14 mouse cellular contexts compared by ENCODE assay signal in genomic region chr2:101923181-101923580, GRCm38 (mm10). TPM values are rescaled to one million over a fixed set of nuclear protein-coding genes. Genes with fewer than 3 reads are reported as not detected.
A peak's percentile ranks its signal among the peaks of the same experiment; 100 is the strongest.
DNase-seq lines count a peak whose midpoint lies in the region; ATAC-seq and TF ChIP-seq lines count a peak whose summit lies in the region.
"Had no signal": no experiment of that assay in that cellular context is flagged by ENCODE, and none has a peak within 500 bp of the region (broad histone marks: within the 10 kb centered on the region; RNA-seq: fewer than 3 reads in every experiment).

No protein-coding gene starts in this region.

- H3K4me1 ChIP-seq in intestine, postnatal 0 days (replicated peaks; ENCODE audit: control insufficient read depth, insufficient read depth, low read length): no peaks in the 10 kb centered on the region
- H3K4me1 ChIP-seq in liver, embryonic 16.5 days (ENCODE audit: control insufficient read depth, low read depth, low read length): no peaks in the 10 kb centered on the region; the same call in 1 of the 2 replicates
- no peaks in the 10 kb centered on the region for H3K4me1 ChIP-seq in stomach, embryonic 15.5 days
- H3K4me1 ChIP-seq in midbrain, postnatal 0 days (ENCODE audit: insufficient read depth, low read length): peaks cover 5% of the 10 kb centered on the region; the same call in 1 of the 2 replicates

- peak overlapping the region; percentile 33 for H3K4me2 ChIP-seq in intestine, postnatal 0 days (replicated peaks; ENCODE audit: low read depth)
- no peak overlapping the region for H3K4me2 ChIP-seq in liver, embryonic 16.5 days (ENCODE audit: low read depth, low read length)
- H3K4me2 ChIP-seq in stomach, embryonic 15.5 days: no peak overlapping the region; the same call in 1 of the 2 replicates
- H3K4me2 ChIP-seq in midbrain, postnatal 0 days (ENCODE audit: low read depth, low read length, poor library complexity, severe bottlenecking): no peak overlapping the region
- H3K4me2 ChIP-seq: heart, embryonic 12.5 days; neural tube, embryonic 15.5 days had no signal

- 38% methylated on average over 4 of the region's 4 CpGs for WGBS in intestine, postnatal 0 days
- 44% methylated on average over 4 of the region's 4 CpGs for WGBS in liver, embryonic 16.5 days (ENCODE audit: insufficient replicate concordance)
- 59% methylated on average over 4 of the region's 4 CpGs for WGBS in stomach, embryonic 15.5 days
- WGBS in midbrain, postnatal 0 days: 85% methylated on average over 4 of the region's 4 CpGs

- H3K9ac ChIP-seq in intestine, postnatal 0 days (ENCODE audit: low read depth, low read length): no peak overlapping the region
- no peak overlapping the region for H3K9ac ChIP-seq in liver, embryonic 16.5 days (ENCODE audit: low read depth, low read length)
- H3K9ac ChIP-seq in stomach, embryonic 15.5 days: no peak overlapping the region
- no peak overlapping the region for H3K9ac ChIP-seq in midbrain, postnatal 0 days (replicated peaks; ENCODE audit: low read length, poor library complexity, severe bottlenecking)
- H3K9ac ChIP-seq: heart, embryonic 12.5 days; neural tube, embryonic 15.5 days had no signal

- peak; percentile 81 for DNase-seq in kidney, postnatal 14 days
- DNase-seq in gastrocnemius, postnatal 10 days: no peak
- no peak for DNase-seq in midbrain, postnatal 0 days (ENCODE audit: low spot score)
- no peak for DNase-seq in c-Kit-positive CD71-positive TER-119-positive erythroid progenitor cells, embryonic 14.5 days (ENCODE audit: low spot score)
- DNase-seq: adrenal gland, postnatal 10 days; cerebellum, postnatal 36 days; gastrocnemius, adult 2 months; thymus, postnatal 14 days had no signal

- no peaks in the 10 kb centered on the region for H3K9me3 ChIP-seq in intestine, postnatal 0 days (ENCODE audit: control insufficient read depth)
- H3K9me3 ChIP-seq in liver, embryonic 16.5 days (replicated peaks; ENCODE audit: control insufficient read depth, low read length): no peaks in the 10 kb centered on the region
- H3K9me3 ChIP-seq in stomach, embryonic 15.5 days: no peaks in the 10 kb centered on the region
- H3K9me3 ChIP-seq in midbrain, postnatal 0 days (ENCODE audit: low read length): no peaks in the 10 kb centered on the region
- H3K9me3 ChIP-seq: heart, embryonic 12.5 days; neural tube, embryonic 15.5 days had no signal

- TF ChIP-seq CTCF in intestine, postnatal 0 days (IDR thresholded peaks at IDR 0.05; ENCODE audit: low read depth): no peak
- TF ChIP-seq CTCF in midbrain, postnatal 0 days (IDR thresholded peaks at IDR 0.05): no peak

- no peaks in the 10 kb centered on the region for H3K27me3 ChIP-seq in intestine, postnatal 0 days (replicated peaks; ENCODE audit: control insufficient read depth, insufficient read depth, low read length)
- H3K27me3 ChIP-seq in liver, embryonic 16.5 days (ENCODE audit: control insufficient read depth, insufficient read depth, low read depth, low read length): no peaks in the 10 kb centered on the region
- no peaks in the 10 kb centered on the region for H3K27me3 ChIP-seq in stomach, embryonic 15.5 days (replicated peaks)
- no peaks in the 10 kb centered on the region for H3K27me3 ChIP-seq in midbrain, postnatal 0 days (ENCODE audit: insufficient read depth, low read length)
- H3K27me3 ChIP-seq: heart, embryonic 12.5 days; neural tube, embryonic 15.5 days had no signal

- no peak overlapping the region for H3K4me3 ChIP-seq in intestine, postnatal 0 days (ENCODE audit: low read depth, low read length)
- no peak overlapping the region for H3K4me3 ChIP-seq in liver, embryonic 16.5 days (ENCODE audit: low read depth, low read length)
- no peak overlapping the region for H3K4me3 ChIP-seq in stomach, embryonic 15.5 days (replicated peaks)
- H3K4me3 ChIP-seq in midbrain, postnatal 0 days (ENCODE audit: low read depth, low read length): no peak overlapping the region
- H3K4me3 ChIP-seq: gastrocnemius, adult 2 months; heart, embryonic 12.5 days; neural tube, embryonic 15.5 days had no signal

- no peak for ATAC-seq in intestine, postnatal 0 days
- peak; percentile 83 for ATAC-seq in liver, embryonic 16.5 days (ENCODE audit: low read depth)
- peak; percentile 86 for ATAC-seq in stomach, embryonic 15.5 days (ENCODE audit: insufficient read depth, low FRiP score, low read depth)
- ATAC-seq in midbrain, postnatal 0 days (ENCODE audit: low FRiP score): no peak
- ATAC-seq: forebrain, embryonic 14.5 days had no signal

- H3K36me3 ChIP-seq in intestine, postnatal 0 days (ENCODE audit: control insufficient read depth, insufficient read depth): no peaks in the 10 kb centered on the region
- no peaks in the 10 kb centered on the region for H3K36me3 ChIP-seq in liver, embryonic 16.5 days (ENCODE audit: control insufficient read depth, insufficient read depth)
- no peaks in the 10 kb centered on the region for H3K36me3 ChIP-seq in stomach, embryonic 15.5 days
- no peaks in the 10 kb centered on the region for H3K36me3 ChIP-seq in midbrain, postnatal 0 days (ENCODE audit: insufficient read depth, low read length)
- H3K36me3 ChIP-seq: heart, embryonic 12.5 days; neural tube, embryonic 15.5 days had no signal

- no peak overlapping the region for H3K27ac ChIP-seq in intestine, postnatal 0 days (ENCODE audit: low read depth, low read length)
- H3K27ac ChIP-seq in liver, embryonic 16.5 days (ENCODE audit: low read length): 0 out of 2 replicates have a peak overlapping the region, but pooled peaks have one; percentile 35
- no peak overlapping the region; the same call in 1 of the 2 replicates for H3K27ac ChIP-seq in stomach, embryonic 15.5 days
- no peak overlapping the region for H3K27ac ChIP-seq in midbrain, postnatal 0 days (ENCODE audit: low read depth, low read length)
- H3K27ac ChIP-seq: gastrocnemius, adult 2 months; neural tube, embryonic 15.5 days had no signal

RNA-seq across cellular contexts. Expression of gene Commd9, which starts 37.1 kb away (rescaled TPM):
- polyA plus RNA-seq in intestine, postnatal 0 days (2015; fragmentation: Nextera tagmentation; extraction: Ambion mirVana): 81.6 and 83.3 TPM in 2 replicates
- polyA plus RNA-seq in liver, embryonic 16.5 days (2015; fragmentation: Nextera tagmentation; extraction: Ambion mirVana): 19.9 and 21.7 TPM in 2 replicates
- 54.1 and 58.1 TPM in 2 replicates for polyA plus RNA-seq in stomach, embryonic 15.5 days (2015; fragmentation: Nextera tagmentation; extraction: Ambion mirVana)
- total RNA-seq in gastrocnemius, postnatal 10 days (2021): 10 to 100 TPM; 34.5 to 36.4 TPM
- 154 and 257 TPM in 2 replicates for total RNA-seq in midbrain, postnatal 0 days (2014; rRNA removed)
- polyA plus RNA-seq in midbrain, postnatal 0 days (2015; fragmentation: Nextera tagmentation; extraction: Ambion mirVana): 101 and 108 TPM in 2 replicates

RNA-seq across cellular contexts. Expression of gene Prr5l, which starts 40.4 kb away (rescaled TPM):
- polyA plus RNA-seq in intestine, postnatal 0 days (2015; fragmentation: Nextera tagmentation; extraction: Ambion mirVana): 36.4 and 41.8 TPM in 2 replicates
- polyA plus RNA-seq in liver, embryonic 16.5 days (2015; fragmentation: Nextera tagmentation; extraction: Ambion mirVana): 5.2 and 5.4 TPM in 2 replicates
- 9.5 and 9.8 TPM in 2 replicates for polyA plus RNA-seq in stomach, embryonic 15.5 days (2015; fragmentation: Nextera tagmentation; extraction: Ambion mirVana)
- total RNA-seq in gastrocnemius, postnatal 10 days (2021): 1 to 10 TPM; 2.2 to 4.9 TPM
- 2.7 and 3.7 TPM in 2 replicates for total RNA-seq in midbrain, postnatal 0 days (2014; rRNA removed)
- polyA plus RNA-seq in midbrain, postnatal 0 days (2015; fragmentation: Nextera tagmentation; extraction: Ambion mirVana): 4.0 and 4.7 TPM in 2 replicates

Comparison
In these comparisons a context has a peak if more than half of its experiments do, and no peak if none do; other contexts are left out.
1. ATAC-seq: peak in liver, embryonic 16.5 days (single experiment) and stomach, embryonic 15.5 days (single experiment); none in intestine, postnatal 0 days (single experiment) and midbrain, postnatal 0 days (single experiment).